Mouse (Mus musculus): ENCODE measurements around the gene Zswim4.

Gene Zswim4

GRCm38 (mm10) chr8:84236998-84237473, at the start of gene Zswim4:
Gene Zswim4, minus strand, starts transcription at chr8:84237055.
- peak; percentile 99 for DNase-seq (ENCODE audit: low spot score)

DNA sequence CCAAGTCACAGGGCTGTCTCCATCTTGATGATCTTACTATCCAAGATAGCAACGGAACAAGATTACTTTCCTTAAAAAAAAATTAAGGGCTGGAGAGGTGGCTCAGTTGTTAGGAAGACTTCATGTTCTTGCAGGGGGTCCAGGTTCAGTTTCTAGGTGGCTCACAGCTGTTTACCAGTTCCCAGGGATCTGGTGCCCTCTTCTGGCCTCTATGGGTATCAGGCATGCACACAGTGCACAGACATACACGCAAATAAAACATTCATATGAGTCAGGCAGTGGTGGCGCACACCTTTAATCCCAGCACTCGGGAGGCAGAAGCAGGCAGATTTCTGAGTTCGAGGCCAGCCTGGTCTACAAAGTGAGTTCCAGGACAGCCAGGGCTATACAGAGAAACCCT, 48.8 kb upstream of the Zswim4 start:
- DNase-seq (ENCODE audit: low spot score): peak; percentile 66

DNA sequence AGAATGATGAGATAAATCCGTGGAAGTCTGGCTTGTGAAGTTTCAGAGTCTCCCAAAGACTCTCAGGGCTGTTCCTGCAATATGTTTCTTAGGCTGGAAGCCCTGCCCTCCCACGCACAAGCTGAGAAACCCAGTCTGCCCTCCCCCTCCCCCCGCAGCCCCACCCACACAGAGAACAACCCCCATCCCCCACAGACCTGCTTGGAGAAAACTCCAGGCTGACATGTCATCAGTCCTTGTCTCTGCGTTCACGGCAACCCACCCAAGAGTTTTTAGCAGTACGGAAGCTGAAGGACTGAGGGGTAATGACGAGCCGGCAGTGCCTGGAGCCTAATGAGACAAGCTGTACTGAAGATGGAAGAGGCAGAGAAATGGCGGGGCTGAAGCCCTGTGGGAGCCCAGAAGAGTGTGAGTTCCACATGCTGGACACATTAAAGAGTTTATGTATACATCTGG, 47.8 kb upstream of the Zswim4 start:
- peak; percentile 71 for DNase-seq (ENCODE audit: low spot score)

DNA sequence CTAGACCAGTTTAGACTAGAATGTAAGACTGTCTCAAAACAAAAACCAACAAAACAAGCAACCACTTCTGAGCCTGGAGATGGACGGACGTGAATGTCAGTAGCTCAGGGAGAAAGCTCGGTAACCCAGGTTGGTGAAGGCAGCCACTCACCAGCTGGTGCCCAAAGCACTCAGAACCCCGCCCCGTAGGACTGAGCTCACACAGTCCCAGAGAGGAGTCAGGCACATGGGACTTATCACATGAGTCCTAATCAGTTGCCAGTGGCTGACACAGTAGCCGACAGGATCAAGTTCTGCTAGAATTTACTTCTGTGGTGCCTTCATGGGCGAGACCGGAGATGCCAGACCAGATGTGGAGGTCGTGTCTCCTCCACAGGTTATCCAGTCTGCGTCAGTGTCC, 43.9 kb upstream of the Zswim4 start:
- DNase-seq (ENCODE audit: low spot score): no peak

GRCm38 (mm10) chr8:84276447-84276846, 39.6 kb upstream of the Zswim4 start:
- no peak for DNase-seq (ENCODE audit: low spot score)

DNA sequence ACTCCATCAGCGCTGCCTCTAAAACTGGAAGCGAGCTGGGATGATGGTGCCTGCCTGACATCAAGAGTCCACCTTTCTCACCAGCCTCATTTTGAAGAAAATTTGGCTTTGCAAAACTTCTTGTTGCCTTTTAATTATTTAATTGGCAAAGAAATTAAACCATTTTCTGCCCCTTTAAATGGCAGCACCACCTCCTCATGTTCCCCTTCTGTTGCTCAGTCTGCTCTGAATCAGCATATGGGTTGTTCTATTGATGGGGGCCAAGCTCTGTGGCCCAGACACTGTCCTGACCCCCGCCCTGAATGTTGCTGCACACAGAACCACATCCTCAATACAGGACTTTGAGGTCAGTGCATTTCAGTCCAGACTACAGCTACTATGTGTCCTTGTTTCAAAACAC, 37.1 kb upstream of the Zswim4 start:
- no peak for DNase-seq (ENCODE audit: low spot score)

- DNase-seq (ENCODE audit: low spot score): no peak
These were observed 35.4 kb upstream of the Zswim4 start for GRCm38 (mm10) chr8:84272302-84272701.

- peak; percentile 100 for DNase-seq (ENCODE audit: low spot score)
These were observed 33.3 kb upstream of the Zswim4 start, which contains the start of gene Ccdc130 for GRCm38 (mm10) chr8:84269950-84270773. Gene Ccdc130, minus strand, starts transcription at chr8:84270380.

DNA sequence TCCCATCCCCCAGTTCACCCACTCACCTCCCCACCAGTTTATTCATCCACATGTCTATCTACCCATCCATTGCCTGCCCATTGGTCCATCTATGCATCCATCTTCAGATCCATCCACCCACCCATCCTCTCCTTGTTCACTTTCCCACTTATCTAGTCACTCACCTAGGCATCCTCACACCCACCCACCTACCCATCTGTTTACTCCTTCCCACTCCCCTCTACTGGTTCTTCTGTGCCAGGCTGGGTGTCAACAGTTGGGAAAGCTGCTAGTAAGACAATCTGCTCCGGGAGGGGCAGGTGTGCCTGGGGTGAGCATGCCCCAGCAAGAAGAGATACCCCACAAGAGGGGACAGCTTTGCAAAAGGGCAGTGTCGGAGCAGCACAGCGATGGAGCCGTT, 24.2 kb upstream of the Zswim4 start:
- DNase-seq (ENCODE audit: low spot score): no peak

GRCm38 (mm10) chr8:84256822-84257610, 20.2 kb upstream of the Zswim4 start, which contains the start of gene Mri1:
Gene Mri1, minus strand, starts transcription at chr8:84257326.
- peak; percentile 87 for DNase-seq (ENCODE audit: low spot score)

DNA sequence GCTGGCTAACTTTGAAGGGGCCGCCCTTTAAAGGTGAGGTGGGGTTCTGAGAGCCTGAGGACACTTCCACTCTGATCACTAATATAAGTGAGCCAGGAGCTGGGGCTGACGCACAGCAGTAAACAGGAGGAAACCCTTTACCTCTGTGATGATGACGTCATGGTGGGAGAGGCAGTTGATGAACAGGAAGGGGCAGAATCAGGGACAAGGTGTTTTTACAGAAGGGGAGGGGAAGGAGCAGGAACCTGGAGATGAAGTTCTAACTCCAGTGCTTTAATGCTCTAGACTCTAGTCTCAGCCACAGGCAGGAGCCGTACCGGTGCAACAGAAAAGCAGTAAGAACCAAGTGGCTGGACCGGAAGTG, 19.6 kb upstream of the Zswim4 start:
- no peak for DNase-seq (ENCODE audit: low spot score)

GRCm38 (mm10) chr8:84255858-84256257, 19.0 kb upstream of the Zswim4 start:
- no peak for DNase-seq (ENCODE audit: low spot score)

DNA sequence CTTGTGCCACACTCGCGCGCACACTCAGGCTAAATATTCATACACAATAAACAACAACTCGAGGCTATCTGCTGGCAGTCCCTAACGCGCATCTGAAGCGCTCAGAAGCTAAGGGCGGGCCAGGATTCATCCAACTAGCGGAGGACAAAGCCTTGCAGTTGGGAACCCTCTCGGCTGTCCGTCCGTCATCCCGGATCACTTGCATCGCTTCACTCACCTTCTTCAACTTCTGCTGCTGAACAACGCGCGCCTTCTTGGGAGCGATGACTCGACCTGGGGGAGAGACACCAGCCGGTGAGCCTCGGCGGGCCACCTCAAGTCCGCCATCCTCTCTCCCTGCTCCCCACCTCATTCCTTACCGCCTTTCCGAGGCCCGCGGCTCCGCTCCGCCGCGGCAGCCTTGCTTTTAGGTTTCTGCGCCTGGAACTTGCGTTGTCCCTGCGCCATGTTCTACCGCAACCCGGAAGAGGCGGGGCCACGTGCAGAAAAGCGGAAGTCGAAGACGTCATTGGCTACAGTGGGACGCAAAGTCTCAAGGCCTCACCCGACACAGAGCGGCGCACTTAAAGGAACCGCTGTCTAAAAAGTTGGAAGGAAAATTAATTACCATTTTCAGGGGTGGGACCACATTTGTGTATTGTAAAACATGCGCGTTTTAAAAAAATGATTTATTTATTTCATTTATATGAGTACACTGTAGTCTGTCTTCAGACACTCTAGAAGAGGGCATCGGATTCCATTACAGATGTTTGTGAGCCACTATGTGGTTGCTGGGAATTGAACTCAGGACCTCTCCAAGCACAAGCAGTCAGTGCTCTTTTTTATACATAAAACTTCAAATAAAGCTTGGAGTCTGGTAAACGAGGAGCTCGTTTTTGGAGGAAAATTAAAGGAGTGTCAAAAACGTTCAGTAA, 12.7 kb upstream of the Zswim4 start, which contains the start of gene D8Ertd738e:
D8Ertd738e (minus strand) TSS at position 463 of the 914 bp plus-strand sequence.
- peak; percentile 88 for DNase-seq (ENCODE audit: low spot score)

DNA sequence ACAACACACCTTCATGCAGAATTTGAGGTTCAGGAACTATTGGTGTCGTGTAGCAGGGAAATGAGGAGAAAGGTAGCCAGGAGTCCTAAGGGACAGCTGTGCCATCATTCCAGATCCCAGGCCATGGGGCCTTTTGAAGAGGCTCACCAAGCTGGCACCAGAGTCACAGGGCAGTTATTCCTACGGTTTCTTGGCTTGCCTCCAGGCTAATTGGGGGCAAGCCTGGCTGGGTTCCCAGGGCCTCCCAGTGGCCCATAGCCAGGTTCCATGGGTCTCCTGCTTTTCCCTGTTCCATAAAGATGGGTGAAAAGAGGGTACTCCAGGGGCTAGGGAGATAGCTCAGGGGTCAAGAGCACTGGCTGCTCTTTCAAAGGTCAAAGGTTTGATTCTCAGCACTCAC, 5.0 kb upstream of the Zswim4 start:
- DNase-seq (ENCODE audit: low spot score): no peak

DNA sequence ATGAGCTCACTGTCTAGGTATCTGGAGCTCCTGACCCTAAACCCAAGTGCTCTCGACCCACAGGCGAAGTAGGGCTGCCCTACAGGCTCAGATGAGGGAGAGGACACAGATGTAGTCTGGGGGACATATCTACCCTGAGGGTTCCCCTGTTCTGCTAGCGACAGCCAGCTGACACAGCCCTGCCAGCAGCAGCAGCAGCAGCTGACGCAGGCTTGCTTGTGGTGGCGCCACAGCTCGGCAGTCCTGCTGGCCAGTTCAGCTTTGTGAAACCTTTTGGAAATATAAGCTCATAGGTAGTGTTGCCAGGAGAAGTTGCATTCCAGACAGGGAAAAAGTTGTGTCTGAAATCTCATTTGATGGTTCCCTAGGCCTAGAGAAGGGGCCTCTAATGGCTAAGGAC, 4.3 kb upstream of the Zswim4 start:
- DNase-seq (ENCODE audit: low spot score): no peak

- no peak for DNase-seq (ENCODE audit: low spot score)
These were observed 831 bp upstream of the Zswim4 start for GRCm38 (mm10) chr8:84237542-84238229.

- no peak for DNase-seq (ENCODE audit: low spot score)
These were observed 351 bp downstream of the Zswim4 start for GRCm38 (mm10) chr8:84236410-84236997.

DNA sequence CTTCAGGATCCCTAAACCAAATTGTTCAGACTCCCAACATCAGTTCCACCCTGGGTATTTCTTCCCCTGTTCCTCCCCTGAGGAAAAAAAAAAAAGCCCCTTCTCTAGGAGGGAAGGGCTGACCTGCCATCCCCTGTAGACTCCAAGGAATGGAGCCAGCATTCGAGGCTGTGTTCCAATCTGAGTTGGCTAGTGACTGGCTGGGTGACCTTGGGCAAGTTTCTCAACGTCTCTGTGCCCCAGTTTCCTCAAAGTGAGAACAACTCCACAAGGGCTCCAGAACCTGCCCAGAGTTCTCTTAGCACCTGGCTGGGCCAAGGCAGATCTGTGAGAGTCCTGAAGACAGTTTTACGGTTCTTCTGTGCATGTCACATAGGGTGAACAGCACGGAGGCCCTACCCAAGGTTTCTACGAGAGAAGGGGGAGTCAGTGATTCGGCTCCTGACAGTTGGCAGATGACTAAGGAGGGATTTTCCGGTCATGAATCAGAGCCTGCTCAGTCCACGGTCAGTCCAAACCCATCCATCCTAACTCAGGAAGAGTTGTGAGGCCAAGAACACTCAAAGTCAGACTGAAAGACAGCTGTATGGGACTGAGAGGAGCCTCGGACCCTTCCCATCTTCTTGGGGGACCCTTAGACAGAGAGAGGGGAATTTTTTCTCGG, 977 bp downstream of the Zswim4 start:
- DNase-seq (ENCODE audit: low spot score): no peak

- no peak for DNase-seq (ENCODE audit: low spot score)
These were observed 3.8 kb downstream of the Zswim4 start for GRCm38 (mm10) chr8:84233055-84233454.

DNA sequence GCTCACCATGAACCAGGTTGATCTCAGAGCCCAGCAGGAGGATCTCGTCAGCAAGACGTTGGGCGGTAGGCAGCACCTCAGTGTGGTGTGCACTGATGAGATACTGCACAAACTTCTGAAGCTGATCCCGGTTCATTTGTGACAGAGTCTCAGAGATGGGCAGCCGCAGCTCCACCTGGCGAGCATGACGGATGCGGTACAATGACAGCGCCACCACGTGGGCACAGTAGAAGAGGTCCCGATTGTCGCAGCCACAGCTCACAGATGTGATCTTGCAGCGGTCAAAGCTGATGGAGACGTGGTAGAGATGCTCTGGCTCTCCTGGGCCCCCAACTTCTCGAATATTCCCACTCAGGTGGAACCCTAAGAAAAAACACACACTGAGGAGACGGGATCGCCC, 6.1 kb downstream of the Zswim4 start:
- no peak for DNase-seq (ENCODE audit: low spot score)

Measured in testis, postnatal 10 days (tissue).